Mouse (Mus musculus): ENCODE measurements around the gene Klf7. TPM values are rescaled to one million over a fixed set of nuclear protein-coding genes. Genes with fewer than 3 reads are reported as not detected.

Gene Klf7
- polyA plus RNA-seq, 1 experiment from 2014 or later: 53.2 TPM

- Histone ChIP-seq H3K9me3 (replicated peaks) (no peaks in the 10 kb centered on the region), H3K9ac (no peak overlapping the region), H3K4me1 (peaks cover 19% of the 10 kb centered on the region), H3K27me3 (no peaks in the 10 kb centered on the region), H3K36me3 (0 out of 2 replicates have a peak, but pooled peaks cover 4% of the 10 kb centered on the region), H3K4me3 (no peak overlapping the region), H3K4me2 (replicated peaks) (no peak overlapping the region), H3K27ac (peak overlapping the region; percentile 64; the same call in 1 of the 2 replicates)
- WGBS: 67% methylated on average over 4 of the region's 4 CpGs
- peak; percentile 34; the same call in 1 of the 2 replicates for ATAC-seq (ENCODE audit: low FRiP score)
These were observed 66.9 kb downstream of the Klf7 start for GRCm38 (mm10) chr1:64055210-64055609.

GRCm38 (mm10) chr1:64052069-64052750, 69.9 kb downstream of the Klf7 start:
- Histone ChIP-seq H3K4me2 (replicated peaks) (no peak overlapping the region), H3K27me3 (no peaks in the 10 kb centered on the region), H3K9ac (no peak overlapping the region), H3K27ac (no peak overlapping the region), H3K9me3 (replicated peaks) (no peaks in the 10 kb centered on the region), H3K36me3 (no peaks in the 10 kb centered on the region), H3K4me3 (no peak overlapping the region), H3K4me1 (peaks cover 14% of the 10 kb centered on the region)
- WGBS: 80% methylated on average over 7 of the region's 7 CpGs
- ATAC-seq (ENCODE audit: low FRiP score): no peak

GRCm38 (mm10) chr1:64048567-64048966, 73.5 kb downstream of the Klf7 start:
- Histone ChIP-seq H3K9me3 (replicated peaks) (no peaks in the 10 kb centered on the region), H3K4me1 (peaks cover 6% of the 10 kb centered on the region; the same call in 1 of the 2 replicates), H3K4me3 (no peak overlapping the region), H3K36me3 (no peaks in the 10 kb centered on the region), H3K27ac (no peak overlapping the region), H3K9ac (no peak overlapping the region), H3K27me3 (no peaks in the 10 kb centered on the region), H3K4me2 (replicated peaks) (no peak overlapping the region)
- WGBS: 81% methylated on average over 4 of the region's 4 CpGs
- no peak for ATAC-seq (ENCODE audit: low FRiP score)

GRCm38 (mm10) chr1:64046802-64047156, 75.3 kb downstream of the Klf7 start:
- ATAC-seq (ENCODE audit: low FRiP score): no peak
- Histone ChIP-seq H3K9ac (no peak overlapping the region), H3K4me2 (replicated peaks) (no peak overlapping the region), H3K4me3 (no peak overlapping the region), H3K36me3 (no peaks in the 10 kb centered on the region; the same call in 1 of the 2 replicates), H3K27ac (no peak overlapping the region), H3K4me1 (peaks cover 15% of the 10 kb centered on the region; the same call in 1 of the 2 replicates), H3K27me3 (no peaks in the 10 kb centered on the region), H3K9me3 (replicated peaks) (no peaks in the 10 kb centered on the region)

GRCm38 (mm10) chr1:64046087-64046801, 75.8 kb downstream of the Klf7 start:
- no peak for ATAC-seq (ENCODE audit: low FRiP score)
- H3K4me1 ChIP-seq: peaks cover 15% of the 10 kb centered on the region; the same call in 1 of the 2 replicates

GRCm38 (mm10) chr1:64044577-64044976, 77.5 kb downstream of the Klf7 start:
- peaks cover 15% of the 10 kb centered on the region for H3K4me1 ChIP-seq
- H3K27me3 ChIP-seq: no peaks in the 10 kb centered on the region
- no peaks in the 10 kb centered on the region for H3K9me3 ChIP-seq (replicated peaks)
- H3K36me3 ChIP-seq: no peaks in the 10 kb centered on the region; the same call in 1 of the 2 replicates
- no peak overlapping the region for H3K27ac ChIP-seq
- no peak overlapping the region for H3K4me2 ChIP-seq (replicated peaks)
- WGBS: 50% methylated on average over 2 of the region's 2 CpGs
- H3K9ac ChIP-seq: no peak overlapping the region
- no peak for ATAC-seq (ENCODE audit: low FRiP score)
- H3K4me3 ChIP-seq: no peak overlapping the region

More at GRCm38 (mm10) chr1:64046087-64046801, 75.8 kb downstream of the Klf7 start:
- no peaks in the 10 kb centered on the region for H3K9me3 ChIP-seq (replicated peaks)
- H3K27ac ChIP-seq: no peak overlapping the region
- no peaks in the 10 kb centered on the region for H3K27me3 ChIP-seq
- H3K4me2 ChIP-seq (replicated peaks): no peak overlapping the region
- H3K36me3 ChIP-seq: no peaks in the 10 kb centered on the region; the same call in 1 of the 2 replicates
- H3K9ac ChIP-seq: no peak overlapping the region
- H3K4me3 ChIP-seq: no peak overlapping the region
- 89% methylated on average over 14 of the region's 14 CpGs for WGBS

GRCm38 (mm10) chr1:64040831-64041383, 81.2 kb downstream of the Klf7 start:
- H3K36me3 ChIP-seq: no peaks in the 10 kb centered on the region; the same call in 1 of the 2 replicates
- H3K9me3 ChIP-seq (replicated peaks): no peaks in the 10 kb centered on the region
- WGBS: 61% methylated on average over 5 of the region's 5 CpGs
- no peaks in the 10 kb centered on the region for H3K27me3 ChIP-seq
- H3K4me3 ChIP-seq: no peak overlapping the region
- ATAC-seq (ENCODE audit: low FRiP score): no peak
- no peak overlapping the region for H3K9ac ChIP-seq
- no peak overlapping the region for H3K4me2 ChIP-seq (replicated peaks)
- peaks cover 41% of the 10 kb centered on the region for H3K4me1 ChIP-seq
- H3K27ac ChIP-seq: no peak overlapping the region

GRCm38 (mm10) chr1:64040061-64040686, 81.9 kb downstream of the Klf7 start:
- Histone ChIP-seq H3K9ac (no peak overlapping the region), H3K27me3 (no peaks in the 10 kb centered on the region), H3K4me2 (replicated peaks) (no peak overlapping the region), H3K9me3 (replicated peaks) (no peaks in the 10 kb centered on the region), H3K4me1 (peaks cover 43% of the 10 kb centered on the region), H3K36me3 (peaks cover 2% of the 10 kb centered on the region), H3K27ac (no peak overlapping the region), H3K4me3 (no peak overlapping the region)
- ATAC-seq (ENCODE audit: low FRiP score): no peak
- WGBS: 84% methylated on average over 10 of the region's 10 CpGs

GRCm38 (mm10) chr1:64038343-64038742, 83.7 kb downstream of the Klf7 start:
- peaks cover 37% of the 10 kb centered on the region for H3K4me1 ChIP-seq
- no peaks in the 10 kb centered on the region for H3K9me3 ChIP-seq (replicated peaks)
- no peak overlapping the region for H3K4me2 ChIP-seq (replicated peaks)
- H3K27ac ChIP-seq: no peak overlapping the region
- ATAC-seq (ENCODE audit: low FRiP score): no peak
- H3K27me3 ChIP-seq: no peaks in the 10 kb centered on the region
- WGBS: 44% methylated on average over 5 of the region's 5 CpGs
- H3K4me3 ChIP-seq: no peak overlapping the region
- no peak overlapping the region for H3K9ac ChIP-seq
- peaks cover 15% of the 10 kb centered on the region for H3K36me3 ChIP-seq

GRCm38 (mm10) chr1:64037800-64038199, 84.3 kb downstream of the Klf7 start:
- H3K4me2 ChIP-seq (replicated peaks): no peak overlapping the region
- no peak; the same call in 1 of the 2 replicates for ATAC-seq (ENCODE audit: low FRiP score)
- H3K4me1 ChIP-seq: peaks cover 33% of the 10 kb centered on the region
- peaks cover 15% of the 10 kb centered on the region for H3K36me3 ChIP-seq
- 66% methylated on average over 6 of the region's 6 CpGs for whole genome bisulfite sequencing
- no peaks in the 10 kb centered on the region for H3K9me3 ChIP-seq (replicated peaks)
- no peak overlapping the region for H3K9ac ChIP-seq
- H3K4me3 ChIP-seq: no peak overlapping the region
- H3K27ac ChIP-seq: no peak overlapping the region
- H3K27me3 ChIP-seq: no peaks in the 10 kb centered on the region

- Histone ChIP-seq H3K4me3 (no peak overlapping the region), H3K4me1 (peaks cover 33% of the 10 kb centered on the region), H3K9me3 (replicated peaks) (no peaks in the 10 kb centered on the region), H3K27me3 (no peaks in the 10 kb centered on the region), H3K36me3 (peaks cover 15% of the 10 kb centered on the region), H3K27ac (0 out of 2 replicates have a peak overlapping the region, but pooled peaks have one; percentile 14), H3K4me2 (replicated peaks) (no peak overlapping the region), H3K9ac (no peak overlapping the region)
- no peak for ATAC-seq (ENCODE audit: low FRiP score)
- WGBS: 88% methylated on average over 7 of the region's 7 CpGs
These were observed 85.1 kb downstream of the Klf7 start for GRCm38 (mm10) chr1:64036881-64037452.

- H3K27ac ChIP-seq: 0 out of 2 replicates have a peak overlapping the region, but pooled peaks have one; percentile 52
- no peak for ATAC-seq (ENCODE audit: low FRiP score)
- no peaks in the 10 kb centered on the region for H3K9me3 ChIP-seq (replicated peaks)
- H3K4me1 ChIP-seq: peaks cover 33% of the 10 kb centered on the region
- H3K9ac ChIP-seq: no peak overlapping the region
- WGBS: 64% methylated on average over 7 of the region's 7 CpGs
- H3K4me2 ChIP-seq (replicated peaks): no peak overlapping the region
- H3K36me3 ChIP-seq: peaks cover 15% of the 10 kb centered on the region
- H3K4me3 ChIP-seq: no peak overlapping the region
- H3K27me3 ChIP-seq: no peaks in the 10 kb centered on the region
These were observed 86.3 kb downstream of the Klf7 start for GRCm38 (mm10) chr1:64035804-64036203.

Data from hindbrain, embryonic 12.5 days (tissue).